Mouse (Mus musculus): ENCODE data around the gene Nagk. TPM values are rescaled to one million over a fixed set of nuclear protein-coding genes. Genes with fewer than 3 reads are reported as not detected.
"Not testable (repeated sequence)": the region's sequence is repeated elsewhere in the genome, so short reads cannot be mapped to it uniquely, and the experiment has no call there.

Nagk gene
- polyA plus RNA-seq, 1 experiment from 2014 or later = 43.5 TPM

GRCm38 (mm10) chr6:83830941-83831605 is 36.3 kb downstream of the Nagk start:
- under 1% methylated on average over 33 of the region's 35 CpGs for WGBS
- ATAC-seq (ENCODE audit: low FRiP score, low TSS enrichment) = no peak
- Histone ChIP-seq H3K4me1 (ENCODE audit: control insufficient read depth, insufficient read depth, low read length) (no peaks in the 10 kb centered on the region), H3K27me3 (ENCODE audit: control insufficient read depth, insufficient read depth, low read length) (no peaks in the 10 kb centered on the region), H3K4me3 (ENCODE audit: low read length) (peak overlapping the region; percentile 62), H3K9ac (ENCODE audit: low read depth, low read length) (peak overlapping the region; percentile 74), H3K4me2 (replicated peaks; ENCODE audit: low read depth, low read length) (peak overlapping the region; percentile 76), H3K27ac (ENCODE audit: low read depth, low read length) (peak overlapping the region; percentile 60; the same call in 1 of the 2 replicates), H3K9me3 (ENCODE audit: control insufficient read depth, low read length) (no peaks in the 10 kb centered on the region), H3K36me3 (ENCODE audit: control insufficient read depth, insufficient read depth, low read length) (peaks cover 5% of the 10 kb centered on the region; the same call in 1 of the 2 replicates)

- no peaks in the 10 kb centered on the region for H3K27me3 ChIP-seq (ENCODE audit: control insufficient read depth, insufficient read depth, low read length)
- H3K27ac ChIP-seq (ENCODE audit: low read depth, low read length) = peak within 1 kb of the TSS; percentile 60; the same call in 1 of the 2 replicates
- peak within 1 kb of the TSS; percentile 74 for H3K9ac ChIP-seq (ENCODE audit: low read depth, low read length)
- peaks cover 5% of the 10 kb centered on the region; the same call in 1 of the 2 replicates for H3K36me3 ChIP-seq (ENCODE audit: control insufficient read depth, insufficient read depth, low read length)
- peak; percentile 99 for ATAC-seq (ENCODE audit: low FRiP score, low TSS enrichment)
- peak within 1 kb of the TSS; percentile 76 for H3K4me2 ChIP-seq (replicated peaks; ENCODE audit: low read depth, low read length)
- no peaks in the 10 kb centered on the region for H3K9me3 ChIP-seq (ENCODE audit: control insufficient read depth, low read length)
- no peaks in the 10 kb centered on the region for H3K4me1 ChIP-seq (ENCODE audit: control insufficient read depth, insufficient read depth, low read length)
- H3K4me3 ChIP-seq (ENCODE audit: low read length) = peak within 1 kb of the TSS; percentile 62
- WGBS = under 1% methylated on average over 37 of the region's 37 CpGs
Observed at GRCm38 (mm10) chr6:83831606-83832123, 36.9 kb downstream of the Nagk start, which contains the start of gene Paip2b. TSS of gene Paip2b (minus strand) at chr6:83831741.

DNA sequence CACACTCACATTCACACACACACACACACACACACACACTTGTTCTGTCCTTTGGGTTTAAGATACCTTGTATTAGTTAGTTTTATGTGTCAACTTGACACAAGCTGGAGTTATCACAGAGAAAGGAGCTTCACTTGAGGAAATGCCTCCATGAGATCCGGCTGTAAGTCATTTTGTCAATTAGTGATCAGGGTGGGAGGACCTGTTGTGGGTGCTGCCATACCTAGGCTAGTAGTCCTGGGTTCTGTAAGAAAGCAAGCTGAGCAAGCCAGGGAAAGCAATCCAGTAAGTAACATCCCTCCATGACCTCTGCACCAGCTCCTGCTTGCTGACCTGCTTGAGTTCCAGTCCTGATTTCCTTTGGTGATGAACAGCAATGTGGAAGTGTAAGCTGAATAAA is 37.6 kb downstream of the Nagk start:
- not testable (repeated sequence) for ATAC-seq (ENCODE audit: low FRiP score, low TSS enrichment); H3K36me3 ChIP-seq (ENCODE audit: control insufficient read depth, insufficient read depth, low read length); H3K9me3 ChIP-seq (ENCODE audit: control insufficient read depth, low read length); H3K27me3 ChIP-seq (ENCODE audit: control insufficient read depth, insufficient read depth, low read length); H3K9ac ChIP-seq (ENCODE audit: low read depth, low read length); H3K4me1 ChIP-seq (ENCODE audit: control insufficient read depth, insufficient read depth, low read length); H3K27ac ChIP-seq (ENCODE audit: low read depth, low read length)
- 66% methylated on average over 1 of the region's 1 CpGs for WGBS
- H3K4me2 ChIP-seq (replicated peaks; ENCODE audit: low read depth, low read length) = peak overlapping the region; percentile 29; the same call in 1 of the 2 replicates
- H3K4me3 ChIP-seq (ENCODE audit: low read length) = peak overlapping the region; percentile 14; the same call in 1 of the 2 replicates

DNA sequence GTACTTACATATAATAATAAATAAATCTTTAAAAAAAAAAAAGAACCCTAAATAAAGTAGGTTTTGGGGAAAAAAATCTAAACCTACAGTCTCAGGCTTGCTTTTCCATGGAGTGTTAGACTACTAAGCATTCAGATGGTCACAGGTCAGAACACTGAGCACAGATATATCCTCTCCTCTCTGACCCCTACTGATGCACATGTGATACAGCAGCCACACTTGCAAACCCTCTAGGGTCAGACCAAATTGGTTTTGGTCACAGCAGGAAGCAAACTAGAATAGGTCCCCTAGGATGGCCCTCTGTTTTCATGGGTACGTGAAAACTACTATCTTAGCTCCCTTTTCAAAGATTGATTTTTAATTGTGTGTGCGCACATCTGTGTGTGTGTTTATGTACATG is 42.0 kb downstream of the Nagk start:
- Histone ChIP-seq H3K36me3 (ENCODE audit: control insufficient read depth, insufficient read depth, low read length) (no peaks in the 10 kb centered on the region), H3K4me1 (ENCODE audit: control insufficient read depth, insufficient read depth, low read length) (no peaks in the 10 kb centered on the region), H3K9ac (ENCODE audit: low read depth, low read length) (no peak overlapping the region), H3K27me3 (ENCODE audit: control insufficient read depth, insufficient read depth, low read length) (no peaks in the 10 kb centered on the region), H3K4me2 (replicated peaks; ENCODE audit: low read depth, low read length) (no peak overlapping the region), H3K4me3 (ENCODE audit: low read length) (no peak overlapping the region), H3K9me3 (ENCODE audit: control insufficient read depth, low read length) (no peaks in the 10 kb centered on the region), H3K27ac (ENCODE audit: low read depth, low read length) (no peak overlapping the region)
- WGBS = 82% methylated on average over 2 of the region's 2 CpGs
- ATAC-seq (ENCODE audit: low FRiP score, low TSS enrichment) = no peak

- WGBS = 86% methylated on average over 2 of the region's 2 CpGs
- H3K27ac ChIP-seq (ENCODE audit: low read depth, low read length) = no peak overlapping the region
- no peak overlapping the region for H3K9ac ChIP-seq (ENCODE audit: low read depth, low read length)
- no peaks in the 10 kb centered on the region for H3K4me1 ChIP-seq (ENCODE audit: control insufficient read depth, insufficient read depth, low read length)
- H3K9me3 ChIP-seq (ENCODE audit: control insufficient read depth, low read length) = no peaks in the 10 kb centered on the region
- H3K4me3 ChIP-seq (ENCODE audit: low read length) = no peak overlapping the region
- no peaks in the 10 kb centered on the region for H3K27me3 ChIP-seq (ENCODE audit: control insufficient read depth, insufficient read depth, low read length)
- no peak for ATAC-seq (ENCODE audit: low FRiP score, low TSS enrichment)
- H3K36me3 ChIP-seq (ENCODE audit: control insufficient read depth, insufficient read depth, low read length) = no peaks in the 10 kb centered on the region
- H3K4me2 ChIP-seq (replicated peaks; ENCODE audit: low read depth, low read length) = no peak overlapping the region
Observed at GRCm38 (mm10) chr6:83838046-83838445, 43.3 kb downstream of the Nagk start.

GRCm38 (mm10) chr6:83840086-83840485 is 45.3 kb downstream of the Nagk start:
- no peak overlapping the region for H3K9ac ChIP-seq (ENCODE audit: low read depth, low read length)
- no peak overlapping the region for H3K4me3 ChIP-seq (ENCODE audit: low read length)
- no peaks in the 10 kb centered on the region for H3K4me1 ChIP-seq (ENCODE audit: control insufficient read depth, insufficient read depth, low read length)
- no peak for ATAC-seq (ENCODE audit: low FRiP score, low TSS enrichment)
- no peak overlapping the region for H3K27ac ChIP-seq (ENCODE audit: low read depth, low read length)
- no peaks in the 10 kb centered on the region for H3K9me3 ChIP-seq (ENCODE audit: control insufficient read depth, low read length)
- no peaks in the 10 kb centered on the region for H3K36me3 ChIP-seq (ENCODE audit: control insufficient read depth, insufficient read depth, low read length)
- 83% methylated on average over 6 of the region's 6 CpGs for WGBS
- H3K4me2 ChIP-seq (replicated peaks; ENCODE audit: low read depth, low read length) = no peak overlapping the region
- no peaks in the 10 kb centered on the region for H3K27me3 ChIP-seq (ENCODE audit: control insufficient read depth, insufficient read depth, low read length)

GRCm38 (mm10) chr6:83844913-83845312 is 50.1 kb downstream of the Nagk start:
- no peak overlapping the region for H3K4me2 ChIP-seq (replicated peaks; ENCODE audit: low read depth, low read length)
- no peaks in the 10 kb centered on the region for H3K4me1 ChIP-seq (ENCODE audit: control insufficient read depth, insufficient read depth, low read length)
- 94% methylated on average over 10 of the region's 10 CpGs for WGBS
- no peak overlapping the region for H3K27ac ChIP-seq (ENCODE audit: low read depth, low read length)
- H3K9me3 ChIP-seq (ENCODE audit: control insufficient read depth, low read length) = no peaks in the 10 kb centered on the region
- no peak overlapping the region for H3K9ac ChIP-seq (ENCODE audit: low read depth, low read length)
- no peak overlapping the region for H3K4me3 ChIP-seq (ENCODE audit: low read length)
- ATAC-seq (ENCODE audit: low FRiP score, low TSS enrichment) = no peak
- H3K27me3 ChIP-seq (ENCODE audit: control insufficient read depth, insufficient read depth, low read length) = no peaks in the 10 kb centered on the region
- H3K36me3 ChIP-seq (ENCODE audit: control insufficient read depth, insufficient read depth, low read length) = no peaks in the 10 kb centered on the region

GRCm38 (mm10) chr6:83846141-83846540 is 51.4 kb downstream of the Nagk start:
- H3K4me3 ChIP-seq (ENCODE audit: low read length) = no peak overlapping the region
- ATAC-seq (ENCODE audit: low FRiP score, low TSS enrichment) = no peak
- H3K36me3 ChIP-seq (ENCODE audit: control insufficient read depth, insufficient read depth, low read length) = no peaks in the 10 kb centered on the region
- 61% methylated on average over 2 of the region's 2 CpGs for WGBS
- no peak overlapping the region for H3K9ac ChIP-seq (ENCODE audit: low read depth, low read length)
- H3K27ac ChIP-seq (ENCODE audit: low read depth, low read length) = no peak overlapping the region
- H3K4me1 ChIP-seq (ENCODE audit: control insufficient read depth, insufficient read depth, low read length) = no peaks in the 10 kb centered on the region
- H3K4me2 ChIP-seq (replicated peaks; ENCODE audit: low read depth, low read length) = no peak overlapping the region
- no peaks in the 10 kb centered on the region for H3K9me3 ChIP-seq (ENCODE audit: control insufficient read depth, low read length)
- H3K27me3 ChIP-seq (ENCODE audit: control insufficient read depth, insufficient read depth, low read length) = no peaks in the 10 kb centered on the region

- Histone ChIP-seq H3K9ac (ENCODE audit: low read depth, low read length) (no peak overlapping the region), H3K4me1 (ENCODE audit: control insufficient read depth, insufficient read depth, low read length) (no peaks in the 10 kb centered on the region), H3K9me3 (ENCODE audit: control insufficient read depth, low read length) (no peaks in the 10 kb centered on the region), H3K27ac (ENCODE audit: low read depth, low read length) (no peak overlapping the region), H3K27me3 (ENCODE audit: control insufficient read depth, insufficient read depth, low read length) (no peaks in the 10 kb centered on the region), H3K4me2 (replicated peaks; ENCODE audit: low read depth, low read length) (no peak overlapping the region), H3K4me3 (ENCODE audit: low read length) (no peak overlapping the region), H3K36me3 (ENCODE audit: control insufficient read depth, insufficient read depth, low read length) (no peaks in the 10 kb centered on the region)
- no peak for ATAC-seq (ENCODE audit: low FRiP score, low TSS enrichment)
- 71% methylated on average over 2 of the region's 2 CpGs for WGBS
Observed at GRCm38 (mm10) chr6:83849446-83849845, 54.7 kb downstream of the Nagk start.
